Mouse (Mus musculus): ENCODE data around the gene Tmem59. TPM values are rescaled to one million over a fixed set of nuclear protein-coding genes. Genes with fewer than 3 reads are reported as not detected.

Gene Tmem59
- polyA plus RNA-seq, 1 experiment from 2014 or later, result 390 TPM

DNA sequence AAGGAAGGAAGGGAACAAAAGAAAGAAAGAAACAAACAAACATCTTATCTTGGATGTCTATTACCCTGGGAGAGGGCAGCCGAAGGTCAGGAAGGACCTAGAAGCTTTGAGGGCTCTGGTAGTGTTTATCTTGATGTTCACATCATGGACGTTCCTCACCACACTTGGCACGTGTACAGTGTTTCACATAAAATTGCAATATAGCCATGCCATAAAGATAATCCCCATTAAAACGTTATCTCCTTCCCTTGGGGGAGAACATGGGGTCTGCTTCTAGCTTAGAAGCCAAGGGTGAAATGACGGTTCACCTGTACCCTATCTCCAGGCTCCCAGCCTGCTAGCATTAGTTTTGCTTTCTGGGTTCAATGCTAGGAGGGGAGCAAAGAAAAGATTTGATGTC is 11.5 kb upstream of the Tmem59 start:
- no peak for ATAC-seq (ENCODE audit: low FRiP score)
- Histone ChIP-seq H3K36me3 (ENCODE audit: control insufficient read depth, insufficient read depth, low read length) (peaks cover 2% of the 10 kb centered on the region; the same call in 1 of the 2 replicates), H3K4me3 (ENCODE audit: low read depth, low read length) (no peak overlapping the region), H3K27ac (ENCODE audit: low read depth, low read length) (no peak overlapping the region), H3K4me2 (replicated peaks; ENCODE audit: low read depth, low read length) (no peak overlapping the region), H3K27me3 (ENCODE audit: control insufficient read depth, insufficient read depth, low read length) (no peaks in the 10 kb centered on the region), H3K9me3 (ENCODE audit: control insufficient read depth, low read length) (no peaks in the 10 kb centered on the region), H3K4me1 (replicated peaks; ENCODE audit: control insufficient read depth, insufficient read depth, low read length) (0 out of 2 replicates have a peak, but pooled peaks cover 2% of the 10 kb centered on the region), H3K9ac (ENCODE audit: low read depth, low read length) (no peak overlapping the region)
- WGBS, result 87% methylated on average over 5 of the region's 5 CpGs
- DNase-seq (ENCODE audit: low spot score), result no peak

DNA sequence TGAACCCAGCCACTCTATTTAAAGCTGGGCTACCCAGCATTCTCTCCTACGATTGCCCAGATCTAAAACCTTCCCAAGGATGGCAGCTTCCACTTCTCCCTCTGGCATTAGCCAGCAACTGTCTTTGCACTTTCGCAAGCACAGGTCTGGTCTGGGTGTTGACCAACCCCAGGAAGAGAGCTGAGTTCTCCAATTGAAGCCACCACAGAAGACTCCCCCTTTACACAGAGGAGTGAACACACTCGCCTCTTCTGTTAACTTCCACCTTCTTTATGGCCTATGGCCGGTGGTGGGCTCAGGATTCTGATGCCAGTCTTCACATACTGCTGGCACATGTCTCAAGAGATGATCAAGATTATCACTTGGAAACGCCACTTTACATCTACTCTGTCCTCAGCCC is 10.4 kb upstream of the Tmem59 start:
- Histone ChIP-seq H3K9ac (ENCODE audit: low read depth, low read length) (no peak overlapping the region), H3K4me2 (replicated peaks; ENCODE audit: low read depth, low read length) (no peak overlapping the region), H3K4me1 (replicated peaks; ENCODE audit: control insufficient read depth, insufficient read depth, low read length) (0 out of 2 replicates have a peak, but pooled peaks cover 2% of the 10 kb centered on the region), H3K27ac (ENCODE audit: low read depth, low read length) (no peak overlapping the region), H3K27me3 (ENCODE audit: control insufficient read depth, insufficient read depth, low read length) (no peaks in the 10 kb centered on the region), H3K36me3 (ENCODE audit: control insufficient read depth, insufficient read depth, low read length) (peaks cover 2% of the 10 kb centered on the region; the same call in 1 of the 2 replicates), H3K4me3 (ENCODE audit: low read depth, low read length) (no peak overlapping the region), H3K9me3 (ENCODE audit: control insufficient read depth, low read length) (no peaks in the 10 kb centered on the region)
- WGBS, result 87% methylated on average over 5 of the region's 5 CpGs
- DNase-seq (ENCODE audit: low spot score), result no peak
- no peak for ATAC-seq (ENCODE audit: low FRiP score)

DNA sequence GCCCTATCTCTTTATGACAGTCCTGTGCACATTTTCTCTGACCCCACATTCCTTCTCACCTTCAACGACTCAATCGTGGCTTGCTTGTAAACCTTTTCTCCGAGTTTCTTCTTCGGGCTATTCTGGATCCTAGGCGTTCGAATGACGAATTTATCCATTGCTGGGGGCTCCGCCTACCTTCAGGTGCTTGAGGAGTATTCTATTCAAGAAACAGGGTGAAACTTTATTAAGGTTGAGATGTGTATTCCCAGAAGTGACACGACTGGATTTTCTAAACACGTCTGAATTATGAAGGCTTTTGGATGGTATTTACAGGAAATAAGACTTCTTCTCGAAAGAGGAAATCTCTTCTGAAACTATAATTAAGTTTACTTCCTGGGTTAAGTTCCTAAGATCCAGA is 693 bp upstream of the Tmem59 start:
- peak overlapping the region; percentile 72 for H3K4me2 ChIP-seq (replicated peaks; ENCODE audit: low read depth, low read length)
- no peak for DNase-seq (ENCODE audit: low spot score)
- H3K36me3 ChIP-seq (ENCODE audit: control insufficient read depth, insufficient read depth, low read length), result no peaks in the 10 kb centered on the region
- no peaks in the 10 kb centered on the region for H3K27me3 ChIP-seq (ENCODE audit: control insufficient read depth, insufficient read depth, low read length)
- no peak for ATAC-seq (ENCODE audit: low FRiP score)
- peak overlapping the region; percentile 98 for H3K4me3 ChIP-seq (ENCODE audit: low read depth, low read length)
- 53% methylated on average over 11 of the region's 11 CpGs for WGBS
- H3K9ac ChIP-seq (ENCODE audit: low read depth, low read length), result peak overlapping the region; percentile 94
- H3K4me1 ChIP-seq (replicated peaks; ENCODE audit: control insufficient read depth, insufficient read depth, low read length), result no peaks in the 10 kb centered on the region
- H3K9me3 ChIP-seq (ENCODE audit: control insufficient read depth, low read length), result no peaks in the 10 kb centered on the region
- no peak overlapping the region for H3K27ac ChIP-seq (ENCODE audit: low read depth, low read length)

DNA sequence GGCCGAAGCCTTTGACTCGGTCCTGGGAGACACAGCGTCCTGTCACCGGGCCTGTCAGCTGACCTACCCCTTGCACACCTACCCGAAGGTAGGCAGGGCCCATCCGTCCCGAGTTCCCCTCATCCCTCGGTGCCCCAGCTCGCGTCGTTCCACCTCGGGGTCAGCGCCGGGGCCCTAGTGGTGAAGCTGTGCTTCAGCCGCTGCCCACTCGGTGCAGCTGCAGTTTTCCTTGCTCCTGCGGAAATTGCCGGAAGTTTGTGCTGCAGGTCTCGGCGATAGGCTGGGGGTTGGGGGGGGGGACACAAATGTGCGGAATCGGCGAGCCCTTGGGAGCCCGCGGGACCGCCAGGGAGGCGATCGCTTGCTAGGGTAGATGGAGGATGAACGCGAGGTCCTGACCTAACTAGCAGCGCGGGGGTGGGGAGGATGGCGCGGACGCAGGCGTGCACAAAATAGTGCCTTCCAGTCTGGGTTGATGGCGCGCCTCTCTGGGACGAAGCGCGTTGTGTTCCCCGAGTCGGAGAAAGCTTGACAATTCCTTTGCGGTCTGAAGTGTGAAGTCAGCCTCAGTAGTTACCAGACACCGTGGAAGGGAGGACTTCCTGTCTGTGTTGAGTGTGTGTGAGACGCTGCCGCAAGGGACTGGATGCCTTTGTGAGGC is 761 bp downstream of the Tmem59 start, which contains the start of gene Tceanc2:
TSS of gene Tceanc2 (minus strand) at position 287 of the 661 bp plus-strand sequence.
- no peaks in the 10 kb centered on the region for H3K27me3 ChIP-seq (ENCODE audit: control insufficient read depth, insufficient read depth, low read length)
- H3K9ac ChIP-seq (ENCODE audit: low read depth, low read length), result peak within 1 kb of the TSS; percentile 94
- DNase-seq (ENCODE audit: low spot score) (peak; percentile 64), ATAC-seq (ENCODE audit: low FRiP score) (peak; percentile 41)
- peak within 1 kb of the TSS; percentile 89 for H3K27ac ChIP-seq (ENCODE audit: low read depth, low read length)
- H3K4me1 ChIP-seq (replicated peaks; ENCODE audit: control insufficient read depth, insufficient read depth, low read length), result no peaks in the 10 kb centered on the region
- WGBS, result 0% methylated on average over 46 of the region's 47 CpGs
- peak within 1 kb of the TSS; percentile 98 for H3K4me3 ChIP-seq (ENCODE audit: low read depth, low read length)
- H3K4me2 ChIP-seq (replicated peaks; ENCODE audit: low read depth, low read length), result peak within 1 kb of the TSS; percentile 72
- H3K9me3 ChIP-seq (ENCODE audit: control insufficient read depth, low read length), result no peaks in the 10 kb centered on the region
- no peaks in the 10 kb centered on the region for H3K36me3 ChIP-seq (ENCODE audit: control insufficient read depth, insufficient read depth, low read length)

DNA sequence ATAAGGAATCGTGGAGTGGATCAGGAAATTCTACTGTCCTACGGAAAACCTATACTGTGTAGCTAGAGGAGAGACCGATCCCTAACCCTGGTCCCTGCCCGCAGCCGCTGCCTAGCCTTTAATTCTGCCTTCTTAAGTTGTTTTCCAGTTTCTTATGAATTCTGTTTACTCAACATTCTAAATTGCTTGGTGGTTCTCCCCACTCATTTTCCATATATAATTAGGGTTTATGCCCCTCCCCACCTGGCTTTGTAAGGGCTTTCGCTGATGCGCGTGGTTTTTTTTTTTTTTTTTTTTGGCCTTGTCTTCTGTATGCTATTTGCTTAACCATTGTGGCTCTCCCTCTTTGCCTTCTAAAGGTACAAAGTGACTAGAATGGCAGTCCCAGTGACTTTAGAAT is 1.4 kb downstream of the Tmem59 start:
- H3K9me3 ChIP-seq (ENCODE audit: control insufficient read depth, low read length), result no peaks in the 10 kb centered on the region
- no peak for ATAC-seq (ENCODE audit: low FRiP score)
- peak overlapping the region; percentile 89 for H3K27ac ChIP-seq (ENCODE audit: low read depth, low read length)
- H3K36me3 ChIP-seq (ENCODE audit: control insufficient read depth, insufficient read depth, low read length), result no peaks in the 10 kb centered on the region
- peak overlapping the region; percentile 98 for H3K4me3 ChIP-seq (ENCODE audit: low read depth, low read length)
- H3K27me3 ChIP-seq (ENCODE audit: control insufficient read depth, insufficient read depth, low read length), result no peaks in the 10 kb centered on the region
- peak overlapping the region; percentile 94 for H3K9ac ChIP-seq (ENCODE audit: low read depth, low read length)
- 5% methylated on average over 8 of the region's 8 CpGs for WGBS
- no peak for DNase-seq (ENCODE audit: low spot score)
- no peaks in the 10 kb centered on the region for H3K4me1 ChIP-seq (replicated peaks; ENCODE audit: control insufficient read depth, insufficient read depth, low read length)
- peak overlapping the region; percentile 56 for H3K4me2 ChIP-seq (replicated peaks; ENCODE audit: low read depth, low read length)

- no peak for DNase-seq (ENCODE audit: low spot score)
- Histone ChIP-seq H3K9me3 (ENCODE audit: control insufficient read depth, low read length) (no peaks in the 10 kb centered on the region), H3K4me1 (replicated peaks; ENCODE audit: control insufficient read depth, insufficient read depth, low read length) (no peaks in the 10 kb centered on the region), H3K9ac (ENCODE audit: low read depth, low read length) (no peak overlapping the region), H3K27me3 (ENCODE audit: control insufficient read depth, insufficient read depth, low read length) (no peaks in the 10 kb centered on the region), H3K4me2 (replicated peaks; ENCODE audit: low read depth, low read length) (no peak overlapping the region), H3K36me3 (ENCODE audit: control insufficient read depth, insufficient read depth, low read length) (no peaks in the 10 kb centered on the region), H3K4me3 (ENCODE audit: low read depth, low read length) (no peak overlapping the region), H3K27ac (ENCODE audit: low read depth, low read length) (no peak overlapping the region)
- ATAC-seq (ENCODE audit: low FRiP score), result no peak
These were observed 2.5 kb downstream of the Tmem59 start for GRCm38 (mm10) chr4:107180746-107181145.

DNA sequence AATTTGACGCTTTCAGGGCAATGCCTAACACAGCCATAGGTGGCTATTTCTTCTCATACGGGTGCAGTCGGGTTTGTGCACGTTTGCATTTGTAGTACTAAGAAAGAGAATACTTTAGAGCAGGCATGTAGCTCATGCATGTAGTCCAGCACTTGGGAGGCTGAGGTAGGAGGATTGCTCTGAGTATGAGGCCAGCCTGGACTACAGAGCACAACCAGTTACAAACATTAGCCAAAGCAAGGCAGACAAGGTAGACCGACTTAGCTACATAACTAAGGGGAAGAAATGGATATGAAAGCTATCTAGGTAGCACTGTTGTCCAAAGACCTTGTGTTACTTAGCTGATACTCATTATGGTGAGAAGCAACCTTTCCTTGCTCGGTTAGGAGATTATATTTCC is 3.7 kb downstream of the Tmem59 start:
- Histone ChIP-seq H3K27me3 (ENCODE audit: control insufficient read depth, insufficient read depth, low read length) (no peaks in the 10 kb centered on the region), H3K4me2 (replicated peaks; ENCODE audit: low read depth, low read length) (no peak overlapping the region), H3K9me3 (ENCODE audit: control insufficient read depth, low read length) (no peaks in the 10 kb centered on the region), H3K27ac (ENCODE audit: low read depth, low read length) (no peak overlapping the region), H3K36me3 (ENCODE audit: control insufficient read depth, insufficient read depth, low read length) (no peaks in the 10 kb centered on the region), H3K4me1 (replicated peaks; ENCODE audit: control insufficient read depth, insufficient read depth, low read length) (no peaks in the 10 kb centered on the region), H3K4me3 (ENCODE audit: low read depth, low read length) (no peak overlapping the region), H3K9ac (ENCODE audit: low read depth, low read length) (no peak overlapping the region)
- ATAC-seq (ENCODE audit: low FRiP score), result no peak
- WGBS, result 90% methylated on average over 6 of the region's 6 CpGs
- no peak for DNase-seq (ENCODE audit: low spot score)

GRCm38 (mm10) chr4:107182796-107183195 is 4.6 kb downstream of the Tmem59 start:
- no peaks in the 10 kb centered on the region for H3K27me3 ChIP-seq (ENCODE audit: control insufficient read depth, insufficient read depth, low read length)
- H3K4me3 ChIP-seq (ENCODE audit: low read depth, low read length), result no peak overlapping the region
- ATAC-seq (ENCODE audit: low FRiP score) (no peak), DNase-seq (ENCODE audit: low spot score) (no peak)
- H3K4me1 ChIP-seq (replicated peaks; ENCODE audit: control insufficient read depth, insufficient read depth, low read length), result no peaks in the 10 kb centered on the region
- no peaks in the 10 kb centered on the region; the same call in 1 of the 2 replicates for H3K36me3 ChIP-seq (ENCODE audit: control insufficient read depth, insufficient read depth, low read length)
- H3K27ac ChIP-seq (ENCODE audit: low read depth, low read length), result no peak overlapping the region
- no peak overlapping the region for H3K9ac ChIP-seq (ENCODE audit: low read depth, low read length)
- WGBS, result 81% methylated on average over 2 of the region's 2 CpGs
- H3K4me2 ChIP-seq (replicated peaks; ENCODE audit: low read depth, low read length), result no peak overlapping the region
- no peaks in the 10 kb centered on the region for H3K9me3 ChIP-seq (ENCODE audit: control insufficient read depth, low read length)

DNA sequence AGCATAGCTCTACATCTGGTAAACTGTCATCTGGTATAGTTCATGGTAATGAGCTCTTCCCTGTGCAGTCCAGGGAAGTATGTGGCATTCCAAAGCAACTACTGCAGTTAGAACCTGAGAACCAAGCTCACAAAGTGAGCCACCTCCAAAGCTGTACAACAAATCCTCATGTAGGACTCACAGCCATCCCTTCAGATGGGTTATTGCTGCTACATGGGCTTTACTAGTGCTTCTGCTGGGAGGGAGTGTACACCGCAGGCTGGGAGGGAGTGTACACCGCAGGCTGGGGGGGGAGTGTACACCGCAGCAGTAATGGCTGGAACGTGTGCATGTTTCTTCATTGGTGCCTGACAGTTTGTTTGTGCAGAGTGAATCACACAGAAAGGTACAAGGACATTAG is 5.0 kb downstream of the Tmem59 start:
- Histone ChIP-seq H3K4me3 (ENCODE audit: low read depth, low read length) (no peak overlapping the region), H3K4me2 (replicated peaks; ENCODE audit: low read depth, low read length) (no peak overlapping the region), H3K9ac (ENCODE audit: low read depth, low read length) (no peak overlapping the region), H3K27me3 (ENCODE audit: control insufficient read depth, insufficient read depth, low read length) (no peaks in the 10 kb centered on the region), H3K9me3 (ENCODE audit: control insufficient read depth, low read length) (no peaks in the 10 kb centered on the region), H3K4me1 (replicated peaks; ENCODE audit: control insufficient read depth, insufficient read depth, low read length) (no peaks in the 10 kb centered on the region), H3K36me3 (ENCODE audit: control insufficient read depth, insufficient read depth, low read length) (no peaks in the 10 kb centered on the region; the same call in 1 of the 2 replicates), H3K27ac (ENCODE audit: low read depth, low read length) (no peak overlapping the region)
- no peak for DNase-seq (ENCODE audit: low spot score)
- ATAC-seq (ENCODE audit: low FRiP score), result no peak
- WGBS, result 92% methylated on average over 4 of the region's 4 CpGs

Measured in hindbrain, embryonic 11.5 days (tissue).